Mouse (Mus musculus) retina, postnatal 1 day (tissue): Measurements from ENCODE around the gene Psmc5.
"Not testable (repeated sequence)": the region's sequence is repeated elsewhere in the genome, so short reads cannot be mapped to it uniquely, and the experiment has no call there.

Source experiments
- DNase-seq: peaks from one replicate; pipeline ENCODE4 v3.0.0-alpha.2; 2012

Psmc5 gene

DNA sequence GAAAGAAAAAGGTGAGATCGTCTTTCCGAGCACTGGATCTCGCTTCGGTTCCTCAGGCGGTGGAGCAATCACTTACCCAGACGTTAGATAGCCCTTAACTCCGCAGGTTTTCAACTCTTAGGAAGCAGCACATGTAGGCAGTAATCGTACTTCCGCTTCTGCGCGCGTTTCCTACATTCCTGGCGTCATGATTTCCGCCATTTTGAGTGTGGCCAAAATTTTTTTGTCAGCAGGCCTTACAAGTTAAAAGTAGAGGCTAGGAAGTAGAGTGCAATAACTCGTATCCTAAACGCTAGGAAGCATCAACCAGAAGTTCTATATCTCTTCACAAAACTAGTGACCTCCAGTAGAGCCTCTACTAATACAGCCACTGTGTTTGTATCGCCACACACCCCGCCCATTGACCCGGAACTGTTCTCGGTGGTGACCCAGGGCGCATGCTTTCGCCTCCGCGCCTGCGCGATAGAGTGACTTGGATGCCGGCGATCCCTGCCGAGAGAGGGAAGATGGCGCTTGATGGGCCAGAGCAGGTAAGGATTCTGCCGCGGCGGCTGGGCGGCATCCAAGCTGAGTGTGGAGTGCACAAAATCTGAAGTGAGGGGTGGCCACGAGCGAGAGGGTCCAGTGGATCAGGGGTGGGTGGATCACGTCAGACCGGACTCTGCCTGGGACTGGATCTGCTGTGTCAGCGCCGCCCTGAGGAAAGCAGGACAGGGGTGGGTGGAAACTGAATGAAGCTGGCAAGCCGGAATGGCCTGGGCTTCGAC is at the start of gene Psmc5, which contains the start of gene Ftsj3:
Gene Psmc5 (plus strand): TSS at position 470 of the 767 bp plus-strand sequence.
Gene Ftsj3 (minus strand): TSS at position 395 of the 767 bp plus-strand sequence.
- DNase-seq = peak; percentile 98

DNA sequence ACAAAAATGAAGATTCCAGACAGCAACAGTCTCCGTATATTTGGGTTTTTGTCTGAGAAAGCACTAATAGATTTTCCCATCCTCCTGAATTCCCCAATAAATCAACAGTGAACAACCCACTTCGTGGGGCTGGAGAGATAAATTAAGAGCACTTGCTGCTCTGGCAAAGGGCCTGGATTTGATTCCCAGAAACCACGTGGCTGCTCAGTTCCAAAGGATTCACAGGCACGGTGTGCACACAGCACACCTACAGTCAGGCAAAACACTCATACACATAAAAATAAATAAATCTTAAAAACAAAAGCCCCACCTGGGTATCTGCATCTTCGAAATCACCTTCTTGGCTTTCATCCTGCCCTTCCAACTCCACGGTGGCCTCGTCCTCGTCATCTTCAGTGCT is 43.2 kb upstream of the Psmc5 start:
- DNase-seq = no peak

DNA sequence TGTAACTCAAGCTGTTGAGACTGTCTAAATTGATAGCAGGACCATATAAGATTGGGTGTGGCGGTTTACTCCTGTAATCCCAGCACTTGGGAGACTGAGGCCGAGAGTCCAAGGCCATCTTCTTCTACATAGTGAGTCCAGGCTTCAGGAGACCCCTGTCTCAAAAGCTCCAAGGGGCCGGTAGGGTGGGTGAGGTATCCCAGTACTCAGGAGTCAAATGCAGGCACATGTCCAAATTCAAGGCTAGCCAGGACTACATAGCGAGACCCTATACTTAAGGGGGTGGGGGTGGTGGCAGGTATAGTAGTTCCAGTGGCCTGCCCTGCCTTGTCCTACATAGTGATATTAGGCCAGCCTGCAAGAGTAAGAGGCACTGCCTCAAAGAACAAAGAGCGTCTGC is 41.1 kb upstream of the Psmc5 start:
- DNase-seq = no peak

DNA sequence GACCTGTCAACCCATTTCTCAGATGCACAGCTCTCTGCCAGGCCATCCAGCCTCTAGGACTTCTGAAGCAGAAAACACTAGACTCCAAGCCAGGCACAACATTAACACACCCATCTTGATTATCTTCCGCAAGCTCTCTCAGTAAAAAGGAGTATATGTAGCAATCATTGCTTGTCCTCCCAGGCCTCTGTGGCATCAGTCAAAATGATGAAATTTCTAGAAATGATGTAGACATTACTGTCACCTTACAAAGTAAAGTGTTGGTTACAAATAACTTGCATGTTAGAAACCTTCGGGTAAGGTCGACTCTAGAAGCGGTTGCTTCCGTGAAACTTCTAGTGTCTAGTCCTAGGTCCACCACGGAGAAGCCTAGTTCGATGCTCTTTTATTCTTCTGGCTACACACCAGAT is 40.5 kb upstream of the Psmc5 start:
- DNase-seq = no peak

DNA sequence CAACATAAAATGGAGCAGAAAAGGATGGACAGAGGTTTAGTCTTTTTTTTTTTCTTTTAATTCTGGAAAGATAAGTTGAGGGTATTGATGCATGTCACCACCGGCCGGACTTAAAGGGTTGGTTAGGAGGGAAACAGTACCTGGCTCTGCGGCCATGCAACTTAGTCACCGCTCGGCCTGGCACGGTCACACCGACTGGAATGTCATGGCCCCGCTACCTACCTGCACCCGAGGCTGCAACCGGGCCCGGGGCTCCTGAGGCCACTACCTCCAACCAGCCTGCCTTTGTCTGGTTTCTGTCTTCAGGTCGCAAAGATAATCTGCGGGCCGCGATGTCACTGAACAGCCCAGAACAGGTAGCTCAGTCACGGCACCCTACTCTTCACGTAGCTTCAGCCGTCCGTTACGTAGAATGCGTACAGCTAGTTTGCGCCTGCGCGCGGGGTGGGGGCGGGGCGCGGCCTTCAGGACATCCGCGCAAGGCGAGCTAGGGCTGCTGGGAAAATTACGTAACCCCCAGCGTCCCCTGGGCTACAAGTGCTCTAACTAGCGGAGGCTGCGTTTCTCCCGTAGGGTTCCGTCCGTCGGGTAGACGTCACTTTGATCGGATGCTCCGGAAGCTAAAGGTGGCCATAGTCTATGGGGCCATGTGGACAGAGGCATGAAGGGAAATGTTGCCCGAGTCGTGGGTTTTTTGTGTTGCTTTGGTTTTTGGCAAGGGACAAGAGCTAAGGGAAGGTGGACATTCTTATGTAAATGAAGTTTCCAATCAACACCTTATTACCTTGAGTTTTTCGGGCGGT is 39.8 kb upstream of the Psmc5 start, which contains the start of gene Ccdc47:
Gene Ccdc47 (minus strand): TSS at position 418 of the 803 bp plus-strand sequence.
- DNase-seq = peak; percentile 100

DNA sequence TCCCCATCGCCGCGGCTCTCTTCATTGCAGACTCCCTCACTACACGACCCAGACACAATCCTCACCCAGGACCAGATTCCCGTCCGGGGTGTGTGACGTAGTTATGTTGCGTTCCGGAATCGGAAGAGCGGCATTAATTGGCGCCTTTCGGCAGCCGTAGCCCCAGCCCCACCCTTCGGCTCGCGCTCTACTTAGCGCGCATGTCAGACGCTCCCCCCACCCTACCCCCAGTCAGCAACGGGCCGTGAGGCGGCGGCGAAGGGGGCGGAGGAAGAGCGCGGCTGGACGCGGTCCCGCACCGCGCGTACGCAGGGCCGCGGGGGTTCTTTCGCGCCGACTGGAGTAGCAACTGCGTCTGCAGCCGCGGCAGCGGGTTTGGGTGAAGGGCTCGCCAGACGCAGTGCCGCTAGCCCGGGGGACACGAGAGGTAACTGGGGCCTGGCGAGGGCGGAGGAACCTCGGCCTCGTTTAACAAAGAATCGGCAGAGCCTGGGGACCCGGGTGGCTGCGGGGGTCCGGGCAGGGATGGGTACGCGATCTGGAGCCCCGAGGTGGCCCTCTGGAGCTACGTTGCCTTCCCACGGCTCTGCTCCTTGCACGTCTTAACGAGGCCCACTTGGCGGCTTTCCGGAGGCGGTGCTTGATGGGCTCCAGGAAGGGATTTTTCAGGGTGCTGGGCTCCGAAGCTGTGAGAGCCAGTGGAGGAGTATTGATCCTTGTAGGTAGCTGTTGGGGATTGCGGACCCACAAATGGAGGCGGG is 39.0 kb upstream of the Psmc5 start, which contains the start of gene Ddx42:
Gene Ddx42 (plus strand): TSS at position 197 of the 761 bp plus-strand sequence.
- DNase-seq = peak; percentile 98

DNA sequence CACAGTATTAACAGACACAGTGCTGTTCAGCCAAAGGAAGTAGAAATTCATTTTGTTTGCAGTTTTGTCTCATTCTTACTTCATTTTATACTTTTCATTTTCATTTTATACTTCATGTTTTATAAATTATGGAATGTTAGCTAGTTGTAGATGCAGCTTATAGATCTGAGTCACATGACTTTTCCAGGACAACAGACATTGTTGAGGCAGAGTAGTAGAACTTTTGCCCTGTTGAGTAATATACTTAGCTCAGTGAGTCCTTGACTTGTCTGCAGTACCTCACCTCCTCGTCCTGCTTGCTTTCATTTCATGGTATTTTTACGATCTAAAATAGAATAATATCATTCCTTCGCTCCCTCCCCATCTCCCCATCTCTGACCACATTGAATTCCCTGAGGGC is 35.4 kb upstream of the Psmc5 start:
- DNase-seq = no peak

DNA sequence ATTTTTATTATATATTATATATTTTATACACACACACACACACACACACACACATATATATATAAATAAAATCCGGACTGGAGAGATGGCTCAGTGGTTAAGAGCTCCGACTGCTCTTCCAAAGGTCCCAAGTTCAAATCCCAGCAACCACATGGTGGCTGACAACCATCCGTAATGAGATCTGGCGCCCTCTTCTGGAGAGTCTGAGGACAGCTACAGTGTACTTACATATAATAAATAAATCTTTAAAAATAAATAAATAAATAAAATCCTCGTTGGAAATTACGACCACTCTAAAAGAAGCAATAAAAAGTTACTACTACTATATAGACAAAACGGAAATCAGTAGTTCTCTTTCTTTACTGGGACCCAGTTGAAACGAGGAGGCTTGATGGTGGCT is 22.0 kb upstream of the Psmc5 start:
- not testable (repeated sequence) for DNase-seq

DNA sequence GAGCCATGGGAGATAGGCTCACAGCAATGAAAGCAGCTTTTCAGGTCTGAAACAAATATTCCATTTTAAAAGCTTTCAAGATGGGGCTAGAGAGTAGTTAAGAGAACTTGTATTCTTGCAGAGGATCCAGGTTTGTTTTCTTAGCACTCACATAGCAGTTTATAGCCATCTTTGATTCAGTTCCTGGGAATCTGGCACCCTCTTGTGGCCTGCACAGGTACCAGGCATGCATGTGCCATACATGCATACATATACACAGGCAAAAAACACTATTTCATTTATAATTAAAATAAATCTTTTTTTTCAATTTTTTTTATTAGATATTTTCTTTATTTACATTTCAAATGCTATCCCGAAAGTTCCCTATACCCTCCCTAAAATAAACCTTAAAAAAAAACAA is 9.1 kb upstream of the Psmc5 start:
- peak; percentile 21 for DNase-seq

DNA sequence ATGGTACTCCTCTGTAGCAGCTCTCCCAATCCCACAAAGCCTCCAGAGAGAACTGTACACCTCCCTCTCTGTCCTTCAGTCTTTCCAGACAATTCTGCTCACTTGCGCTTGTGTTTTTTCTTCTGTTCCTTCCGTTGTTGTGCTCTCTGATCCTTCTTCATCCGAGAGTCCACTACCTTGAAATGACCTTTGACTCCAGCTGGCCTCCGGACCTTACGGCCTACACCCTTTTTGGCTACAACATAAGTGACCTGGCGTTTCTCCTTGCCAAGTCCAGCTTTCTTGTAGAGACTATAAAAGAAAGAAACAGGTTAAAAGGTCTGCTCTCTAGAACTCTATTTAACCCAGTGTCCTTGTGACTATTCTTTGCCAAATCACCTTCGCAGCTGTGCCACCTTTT is 6.6 kb upstream of the Psmc5 start:
- no peak for DNase-seq

DNA sequence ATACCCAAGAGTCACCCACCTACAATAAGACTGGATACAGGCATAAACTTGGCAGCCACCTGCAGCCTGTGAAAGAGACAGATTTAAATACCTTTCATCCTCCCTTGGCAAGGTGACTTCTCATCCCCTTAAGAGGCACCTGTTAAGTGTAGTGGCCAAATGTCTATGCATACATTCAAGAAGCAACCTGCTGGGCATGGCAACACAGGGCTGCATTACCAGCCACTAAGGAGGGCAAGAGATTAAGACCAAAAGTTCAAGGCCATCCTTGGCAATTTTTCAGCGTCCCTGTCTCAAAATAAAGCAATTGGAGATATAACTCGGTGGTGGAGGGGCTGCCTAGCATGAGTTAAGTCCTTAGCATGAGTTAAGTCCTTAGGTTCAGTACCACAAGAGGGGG is 1.2 kb upstream of the Psmc5 start:
- no peak for DNase-seq

DNA sequence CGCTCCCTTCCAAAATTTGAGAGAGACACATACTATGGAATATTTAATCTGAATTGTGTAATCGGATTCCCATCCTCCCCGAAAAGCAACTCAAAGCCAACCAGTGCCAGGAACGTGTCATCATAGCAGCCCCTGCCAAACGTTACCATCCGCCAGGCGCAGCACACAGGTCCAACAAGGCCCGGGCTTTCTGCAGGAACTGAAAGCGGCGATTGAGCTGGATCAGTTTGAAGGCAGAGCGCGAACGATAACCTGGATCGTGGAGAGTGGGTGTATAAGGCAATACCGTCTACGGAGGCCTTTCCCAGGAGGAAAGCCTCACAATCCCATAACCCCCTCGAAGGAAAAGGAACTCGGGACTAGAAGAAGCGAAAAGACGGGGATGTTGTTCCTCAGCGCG is 780 bp upstream of the Psmc5 start:
- no peak for DNase-seq

DNA sequence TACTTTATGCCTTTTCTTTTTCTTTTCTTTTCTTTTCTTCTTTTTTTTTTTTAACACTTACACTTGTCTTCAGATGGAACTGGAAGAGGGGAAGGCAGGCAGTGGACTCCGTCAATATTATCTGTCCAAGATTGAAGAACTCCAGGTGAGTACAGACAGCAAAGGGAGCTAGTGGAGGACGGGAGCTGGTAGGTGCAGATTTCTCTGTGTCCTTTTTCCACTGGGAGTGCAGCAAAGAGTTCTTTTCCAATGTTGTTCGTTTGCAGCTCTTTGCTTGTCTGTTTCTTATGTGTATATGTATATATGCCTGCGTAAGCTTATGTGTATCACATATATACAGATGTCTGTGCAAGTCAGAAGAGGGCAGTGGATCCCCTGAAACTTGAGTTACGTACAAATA is 821 bp downstream of the Psmc5 start:
- no peak for DNase-seq

DNA sequence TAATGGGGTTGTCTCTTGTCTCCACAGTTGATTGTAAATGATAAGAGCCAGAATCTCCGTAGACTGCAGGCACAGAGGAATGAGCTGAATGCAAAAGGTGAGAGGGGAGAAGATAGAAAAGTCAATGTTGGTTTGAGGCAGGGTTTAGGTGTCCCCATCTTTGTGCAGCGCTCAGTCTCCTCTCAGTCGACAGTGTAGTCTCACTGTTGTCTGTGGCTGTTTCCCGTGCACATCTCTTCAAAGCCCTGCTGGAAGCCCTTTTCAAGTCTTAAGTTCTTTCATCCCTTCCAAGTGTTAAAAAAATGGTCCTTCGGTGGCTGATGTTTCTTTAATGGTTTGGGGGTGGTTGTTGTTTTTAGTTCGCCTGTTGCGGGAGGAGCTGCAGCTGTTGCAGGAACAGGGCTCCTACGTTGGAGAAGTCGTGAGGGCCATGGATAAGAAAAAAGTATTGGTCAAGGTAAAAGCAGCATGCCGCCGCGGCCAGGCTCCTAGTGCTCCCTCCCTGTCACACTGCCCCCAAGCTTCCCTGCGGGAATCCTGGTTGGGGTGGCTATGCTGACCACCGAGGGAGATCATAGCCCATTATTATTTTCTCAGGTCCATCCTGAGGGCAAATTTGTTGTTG is 5.0 kb downstream of the Psmc5 start:
- DNase-seq = no peak

DNA sequence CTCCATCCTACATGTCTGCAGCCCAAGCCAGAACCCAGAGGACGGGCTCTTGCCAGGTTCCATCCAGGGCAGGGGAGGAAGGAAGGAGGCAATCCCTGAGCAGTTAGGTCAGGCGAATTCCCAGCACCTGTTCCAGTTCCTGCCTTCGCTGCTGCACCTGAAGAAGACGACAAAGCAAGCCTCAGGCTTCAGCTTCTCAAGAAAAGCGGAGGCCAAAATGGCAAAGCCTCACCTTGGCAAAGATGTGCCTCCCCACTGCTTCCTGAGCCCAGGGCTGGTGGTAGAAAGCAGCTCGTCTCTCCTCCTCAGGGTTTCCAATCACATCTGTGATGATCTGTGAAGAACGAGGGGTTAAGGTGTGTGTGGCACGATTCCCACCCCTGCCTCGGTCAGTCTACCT is 8.0 kb downstream of the Psmc5 start:
- no peak for DNase-seq

DNA sequence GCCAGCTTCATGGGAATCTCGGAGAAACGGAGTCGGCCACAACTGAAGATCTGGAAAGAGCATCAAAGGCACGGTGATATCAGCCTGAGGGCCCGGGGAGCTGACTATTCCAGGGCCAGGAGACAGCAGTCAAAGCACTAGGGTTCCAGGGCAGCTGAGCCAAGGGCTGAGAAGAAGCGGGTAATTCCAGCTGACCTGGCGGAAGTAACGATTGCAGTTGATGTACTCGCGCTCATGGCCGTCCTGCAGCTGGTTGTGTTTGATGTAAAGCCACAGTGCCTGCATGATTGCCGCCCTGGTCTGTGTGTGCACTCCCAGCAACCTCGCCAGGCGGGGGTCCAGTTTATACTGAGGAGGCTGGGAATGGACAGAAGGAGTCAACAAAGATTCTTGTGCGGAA is 9.0 kb downstream of the Psmc5 start:
- no peak for DNase-seq

DNA sequence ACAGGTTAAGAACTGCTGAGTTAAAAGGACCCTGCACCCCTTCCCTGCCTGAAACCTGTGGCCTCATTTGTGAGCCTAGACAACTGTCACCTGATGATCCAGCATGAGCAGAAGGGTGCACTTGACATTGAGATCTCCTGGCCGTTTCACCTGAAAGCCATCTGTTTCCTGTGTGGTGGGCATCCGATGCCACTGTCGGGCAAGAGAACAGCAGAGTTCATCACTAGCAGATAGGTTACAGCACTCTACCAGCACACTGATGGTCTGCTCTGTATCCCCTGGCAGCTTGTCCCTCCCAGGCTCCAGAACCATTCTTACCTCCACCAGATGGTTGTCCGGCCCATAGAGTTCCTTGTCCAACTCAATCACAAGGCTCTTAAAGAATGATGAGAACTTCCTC is 9.6 kb downstream of the Psmc5 start:
- no peak for DNase-seq

DNA sequence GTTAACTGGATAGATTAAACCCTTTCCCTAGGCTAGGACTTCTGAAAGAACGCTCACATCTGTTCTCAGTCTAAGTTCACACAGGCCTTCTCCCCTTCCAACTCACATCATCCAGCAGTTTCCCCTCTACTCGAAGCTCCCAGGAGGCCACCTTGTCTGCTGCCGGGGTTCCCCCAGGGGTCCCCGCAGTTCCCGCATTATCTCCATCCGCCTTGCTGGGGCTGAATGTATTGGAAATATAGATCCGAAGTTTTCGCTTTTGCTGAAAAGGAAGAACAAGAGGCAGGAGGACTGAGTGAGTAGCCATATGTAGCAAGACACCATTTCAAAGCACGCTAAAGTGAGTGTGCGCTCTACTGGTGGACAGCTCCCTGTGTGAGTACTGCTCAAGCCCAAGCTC is 10.5 kb downstream of the Psmc5 start:
- DNase-seq = no peak

DNA sequence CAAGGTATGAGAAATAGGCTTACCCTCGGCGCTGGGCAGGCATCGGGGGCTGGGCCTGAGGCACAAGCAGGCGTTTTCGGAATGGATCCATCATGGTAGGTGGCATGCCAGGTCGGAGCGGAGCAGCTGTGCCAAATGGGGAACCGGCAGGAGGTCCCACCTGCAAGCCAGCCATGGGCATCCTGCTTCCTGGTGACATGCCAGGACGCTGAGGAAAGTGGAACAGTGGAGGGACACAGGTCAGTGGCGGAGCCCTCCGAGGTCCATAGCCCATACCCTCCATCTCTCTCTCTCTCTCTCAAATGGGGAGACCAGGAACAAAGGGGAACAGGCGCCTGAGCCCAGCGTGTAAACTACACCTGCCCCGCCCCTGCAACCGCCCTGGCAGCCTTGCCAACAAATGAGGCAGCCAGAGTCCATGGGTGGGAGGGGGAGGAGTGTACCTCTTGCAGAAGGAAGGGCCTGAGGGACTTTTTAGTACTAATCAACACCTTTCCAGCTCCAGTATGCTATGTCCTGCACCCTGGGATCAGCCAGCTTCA is 11.4 kb downstream of the Psmc5 start:
- no peak for DNase-seq

DNA sequence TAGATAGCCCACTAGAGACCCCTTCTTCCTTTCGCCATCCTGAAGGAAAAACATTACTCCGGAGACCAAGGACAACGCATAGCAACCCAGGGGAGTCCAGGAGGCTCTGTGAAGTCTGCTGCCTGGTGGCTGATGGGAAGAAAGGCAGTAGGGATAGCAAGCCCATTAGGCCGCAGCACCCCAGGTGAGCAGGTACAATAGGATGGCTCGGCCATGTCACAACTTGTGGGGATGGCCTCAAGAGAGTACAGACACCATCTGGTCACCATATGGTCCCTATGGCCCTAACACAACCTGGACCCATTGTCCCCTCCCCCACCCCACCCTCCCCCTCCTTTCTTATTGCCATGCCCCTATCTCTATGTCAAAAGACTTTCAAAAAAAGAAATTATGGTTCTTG is 11.9 kb downstream of the Psmc5 start:
- DNase-seq = no peak

DNA sequence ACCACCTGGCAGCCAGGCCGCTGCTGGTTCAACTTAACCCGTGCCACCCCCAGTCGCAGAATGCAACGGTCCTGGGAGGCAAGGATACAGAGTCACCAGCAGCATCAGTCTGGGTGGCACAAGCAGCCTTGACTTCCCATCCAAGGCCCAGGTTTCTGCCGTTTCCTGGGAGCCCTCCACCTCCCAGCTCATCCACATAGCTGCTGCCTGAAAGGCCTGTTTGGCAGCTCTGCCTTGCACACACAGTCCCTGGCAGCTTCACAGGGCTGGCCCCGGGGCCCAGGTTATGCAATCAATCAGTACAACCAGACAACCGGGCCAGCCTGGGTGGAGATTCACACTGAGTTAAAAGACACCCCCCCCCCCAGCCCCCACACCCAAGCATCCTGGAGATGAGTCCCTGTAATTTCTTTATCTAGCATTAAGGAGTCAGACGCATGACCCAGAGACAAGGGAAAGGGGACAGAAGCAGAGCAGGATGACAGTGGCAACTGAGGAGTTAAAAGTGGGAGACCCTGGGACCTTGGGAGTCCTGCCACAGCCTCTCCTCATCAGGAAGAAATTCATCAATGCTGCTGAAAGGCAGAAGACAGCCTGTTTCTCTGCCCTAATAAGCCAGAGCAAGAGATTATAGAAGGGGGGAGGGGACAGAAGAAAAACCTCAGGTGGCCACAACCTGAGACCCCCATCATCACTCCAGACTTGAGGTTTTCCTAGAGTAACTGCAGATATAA is 12.5 kb downstream of the Psmc5 start:
- no peak for DNase-seq

DNA sequence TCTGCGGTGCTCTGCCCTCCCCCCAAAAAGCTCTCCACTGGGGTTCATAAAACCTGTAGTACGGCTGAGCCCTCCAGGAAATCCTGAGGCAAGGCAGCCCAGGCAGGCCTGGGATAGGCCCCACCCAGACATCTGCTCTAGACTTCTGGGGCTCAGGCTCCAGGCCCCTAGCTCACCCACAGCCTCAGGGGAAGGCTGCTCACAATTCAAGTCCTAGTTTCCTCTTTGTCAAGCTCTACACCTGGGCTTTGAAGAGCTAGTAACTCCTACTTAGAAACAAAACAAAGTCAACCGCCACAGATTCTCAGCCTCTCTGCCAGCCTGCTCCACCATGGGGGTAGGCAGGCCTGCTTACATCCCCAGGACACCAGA is 13.1 kb downstream of the Psmc5 start:
- DNase-seq = peak; percentile 61
